Mouse (Mus musculus) ES-Bruce4 (cell line): ENCODE data around the gene Hoxc12.

Experiments used
- CTCF ChIP-seq: IDR thresholded peaks from one replicate; pipeline ENCODE4 v1.8.1; 2011; ENCODE audit warnings: low read depth, low read length
- EP300 ChIP-seq: IDR thresholded peaks from 2 replicates; pipeline ENCODE4 v1.6.1; 2011; ENCODE audit warnings: low read depth, low read length; ENCODE audit not compliant: insufficient read depth
- POLR2A ChIP-seq: IDR thresholded peaks from one replicate; pipeline ENCODE4 v1.8.1; 2011; ENCODE audit warnings: low read length; ENCODE audit not compliant: insufficient read depth

DNA sequence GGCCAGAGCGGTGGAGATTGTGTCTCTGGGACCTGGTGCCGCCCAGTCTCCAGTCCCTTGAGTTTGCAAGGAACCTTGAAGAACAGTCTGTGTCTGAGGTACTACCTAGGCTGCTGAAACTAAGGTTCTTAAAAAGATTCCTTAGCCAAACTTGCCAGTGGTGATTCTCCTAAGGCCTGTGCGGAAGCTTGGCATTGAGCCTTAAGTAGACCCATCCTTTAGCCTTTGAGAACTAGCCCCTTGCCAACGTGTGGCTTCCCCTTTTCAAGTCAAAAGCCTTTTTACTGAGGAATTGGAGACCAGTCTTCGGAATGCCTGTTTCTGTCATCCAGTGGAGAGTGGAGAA is 6.9 kb downstream of the Hoxc12 start:
- no peak for TF ChIP-seq CTCF
- no peak for TF ChIP-seq POLR2A
- TF ChIP-seq EP300, result no peak
